Mouse (Mus musculus) thymus, adult 18-20 months (tissue): ENCODE data around the gene Zbtb8a.
"Not testable (repeated sequence)": the region's sequence is repeated elsewhere in the genome, so short reads cannot be mapped to it uniquely, and the experiment has no call there.

Experiments used
- DNase-seq, 2 experiments: peaks; one replicate each; pipeline ENCODE4 v3.0.0; 2022; ENCODE audit warnings: mixed read lengths in 2 of 2

The Zbtb8a gene

DNA sequence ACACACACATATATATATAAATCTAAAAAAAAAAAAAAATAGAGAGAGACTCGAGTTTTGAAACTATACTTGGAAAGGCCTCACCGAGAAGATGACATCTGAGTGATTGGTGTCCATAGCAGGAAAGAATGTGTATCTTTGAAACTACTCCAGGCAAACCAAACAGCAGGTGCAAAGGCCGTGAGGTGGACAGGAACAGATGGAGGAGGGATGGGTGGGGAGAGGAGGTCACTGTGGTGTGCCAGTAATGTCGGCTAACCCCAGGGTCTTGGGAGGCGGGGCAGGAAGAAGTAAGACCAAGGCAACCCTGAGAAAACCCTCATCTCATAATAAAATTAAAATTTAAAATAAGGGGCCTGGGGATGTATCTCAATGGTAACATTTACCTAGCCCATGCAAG lies 2.1 kb downstream of the Zbtb8a start:
- no peak for DNase-seq

DNA sequence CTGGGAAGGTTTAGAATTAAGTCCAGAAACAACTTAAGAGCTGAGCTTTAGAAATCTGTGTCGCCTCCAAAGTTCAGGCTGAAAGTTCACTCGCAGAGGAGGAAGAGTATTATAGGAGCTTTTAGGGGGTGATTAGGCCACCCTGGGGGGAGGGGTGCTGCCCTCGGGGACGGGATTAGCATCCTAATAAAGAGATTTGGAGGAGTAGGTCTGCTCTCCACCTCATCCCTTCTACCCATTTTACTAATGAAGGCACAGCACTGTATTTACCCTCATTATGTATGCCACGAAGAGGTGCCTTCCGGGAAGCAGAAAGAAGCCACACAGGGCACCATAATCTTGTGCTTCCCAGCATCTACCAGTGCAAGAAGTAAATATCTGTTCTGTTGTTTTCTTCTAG lies 2.9 kb downstream of the Zbtb8a start:
- no peak for DNase-seq

DNA sequence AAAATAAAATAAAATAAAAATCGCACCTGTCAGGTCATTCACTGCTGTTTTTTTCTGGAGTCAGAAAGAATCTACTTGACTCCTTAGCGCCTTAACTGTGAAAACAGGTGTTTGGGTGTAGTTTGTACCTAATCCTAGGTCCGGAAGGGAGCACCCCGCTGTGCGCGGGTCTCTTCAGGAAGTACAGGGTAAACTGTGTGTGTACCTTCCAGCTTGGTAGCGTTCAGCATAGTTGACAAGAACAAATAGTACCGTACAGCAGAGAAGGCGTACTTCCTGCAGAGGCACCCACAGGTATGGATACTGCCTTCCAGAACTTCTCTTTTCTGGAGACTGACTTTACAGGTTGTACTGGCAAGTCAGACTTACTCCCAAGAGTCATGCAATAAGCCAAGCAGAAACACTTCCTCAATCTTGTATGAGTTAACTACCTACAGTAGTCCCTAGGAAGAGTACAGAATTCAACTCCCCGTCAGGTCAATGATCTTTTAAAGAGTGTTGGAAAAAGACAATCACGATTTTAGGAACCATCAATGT lies 3.6 kb downstream of the Zbtb8a start:
- DNase-seq, result no peak

DNA sequence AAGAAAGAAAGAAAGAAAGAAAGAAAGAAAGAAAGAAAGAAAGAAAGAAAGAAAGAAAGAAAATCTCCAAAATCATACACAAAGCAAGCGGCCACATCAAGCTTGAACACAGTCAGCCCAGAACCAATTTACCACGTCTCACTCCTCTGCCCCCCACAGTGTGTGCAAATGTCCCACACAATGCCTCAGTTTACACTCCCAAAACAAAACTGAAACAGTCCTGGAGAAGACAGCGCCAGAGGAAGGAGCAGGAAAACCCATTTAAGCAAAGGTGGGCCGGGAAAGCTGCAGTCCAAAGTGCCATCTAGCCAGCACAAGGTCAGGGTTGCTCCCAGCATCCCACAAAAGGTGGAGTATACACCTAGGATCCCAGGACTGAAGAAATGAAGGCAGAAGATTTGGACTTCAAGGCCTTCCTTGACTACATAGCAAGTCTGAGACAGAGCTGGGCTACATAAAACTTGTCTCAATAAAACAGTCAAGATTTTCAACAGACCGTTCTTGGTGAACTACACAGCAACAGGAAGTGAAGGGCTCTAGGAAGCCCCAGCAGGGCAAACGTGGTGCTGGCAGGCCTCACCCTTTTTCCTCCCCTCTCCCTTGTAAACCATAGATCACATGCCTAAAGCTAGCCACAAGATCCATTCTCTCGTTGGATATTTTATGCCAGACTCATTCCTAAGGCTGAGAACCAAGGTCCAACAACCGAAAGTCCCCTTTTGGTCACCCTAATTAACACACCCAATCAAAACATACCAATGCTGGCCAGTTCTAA lies 4.5 kb downstream of the Zbtb8a start:
- no peak for DNase-seq

DNA sequence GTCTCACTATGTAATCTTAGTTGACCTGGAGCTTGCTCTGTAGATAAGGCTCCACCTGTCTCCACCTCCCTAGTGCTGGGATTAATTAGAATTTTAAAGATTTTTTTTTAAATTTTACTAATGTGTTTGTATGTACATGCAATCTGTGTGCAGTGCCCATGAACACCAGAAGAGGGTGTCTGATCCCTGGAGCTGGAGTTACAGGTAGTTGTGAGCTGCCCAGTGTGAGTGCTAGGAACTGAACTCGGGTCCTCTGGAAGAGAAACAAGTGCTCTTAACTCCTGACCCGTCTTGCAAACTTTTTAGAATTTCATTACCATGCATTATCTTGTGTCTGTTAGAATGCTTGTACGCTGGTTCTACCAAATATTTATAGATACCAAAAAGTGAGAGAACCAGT lies 6.5 kb downstream of the Zbtb8a start:
- no peak for DNase-seq

DNA sequence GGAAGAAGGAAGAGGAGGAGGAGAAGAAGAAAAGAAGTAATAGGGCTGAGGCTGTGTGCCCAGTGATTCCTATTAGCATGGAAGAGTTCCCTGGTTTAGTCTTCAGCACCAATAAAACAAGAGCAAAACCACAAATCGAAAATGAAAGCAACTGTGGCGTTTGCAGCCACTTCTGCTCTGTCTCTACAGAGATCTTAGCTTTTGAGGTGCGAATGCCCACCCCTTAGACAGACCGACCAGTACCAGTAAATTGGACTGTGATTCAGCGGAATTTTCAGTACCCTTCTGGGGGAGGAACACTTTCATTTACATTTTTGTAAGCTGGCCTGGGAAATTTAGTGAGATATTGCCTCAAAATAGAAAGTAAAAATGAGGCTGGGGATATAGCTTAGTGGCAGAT lies 12.7 kb downstream of the Zbtb8a start:
- no peak for DNase-seq

DNA sequence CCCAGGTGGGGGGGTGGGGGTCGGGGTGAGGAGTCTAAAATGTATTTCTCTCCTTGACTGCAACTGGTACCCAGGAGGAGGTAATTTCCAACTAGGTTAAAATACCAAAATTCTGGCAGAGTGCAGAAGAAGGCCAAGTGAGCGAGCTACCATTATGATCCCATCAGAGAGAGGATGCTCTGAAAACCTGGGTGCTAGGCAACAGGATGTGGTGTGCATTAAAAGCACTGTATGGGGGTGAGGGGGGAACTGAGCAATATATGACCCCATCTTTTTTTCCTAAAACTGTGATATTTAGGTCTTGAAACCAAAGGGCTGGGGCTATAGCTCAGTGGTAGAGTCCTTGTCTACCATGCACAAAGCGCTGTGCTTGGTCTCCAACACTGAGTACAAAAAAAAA lies 13.5 kb downstream of the Zbtb8a start:
- no peak for DNase-seq

DNA sequence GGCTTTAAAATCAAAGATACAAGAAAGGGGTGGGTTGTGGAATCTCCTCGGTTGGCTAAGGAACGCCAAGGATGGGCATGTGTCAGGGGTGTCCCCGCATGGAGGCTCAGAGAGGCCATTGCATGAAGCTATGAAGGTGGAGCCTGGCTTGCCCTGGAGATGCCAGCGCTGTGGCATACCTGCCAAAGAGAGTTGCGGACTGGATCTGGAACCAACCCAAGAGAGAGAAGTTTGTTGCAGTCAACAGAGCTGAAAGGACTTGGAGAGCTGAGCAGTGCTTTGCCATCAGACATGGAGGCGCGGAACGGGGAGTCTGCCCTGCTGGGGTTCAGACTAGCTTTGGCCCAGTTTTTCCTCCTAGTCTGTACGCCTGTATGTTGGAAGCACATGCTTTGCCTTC lies 14.5 kb downstream of the Zbtb8a start:
- DNase-seq, result no peak

DNA sequence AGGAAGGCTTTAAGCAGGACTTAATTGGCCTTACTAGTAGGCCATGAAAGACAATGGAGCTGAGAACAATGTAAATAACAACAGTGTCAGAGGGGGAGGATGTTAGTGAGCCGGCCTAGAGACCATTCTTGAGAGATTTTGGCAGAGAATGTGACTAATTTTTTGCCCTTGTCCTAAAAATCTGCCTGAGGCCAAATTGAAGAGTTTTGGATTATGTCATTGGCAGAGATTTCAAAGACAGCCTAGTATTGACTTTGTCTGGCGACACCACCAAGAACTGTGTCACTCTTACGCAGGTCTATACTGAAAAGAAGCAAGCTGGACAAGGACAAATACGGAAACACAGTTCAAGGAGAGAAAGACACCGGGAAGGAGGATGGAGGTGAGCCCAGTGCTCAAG lies 15.1 kb downstream of the Zbtb8a start:
- no peak for DNase-seq

DNA sequence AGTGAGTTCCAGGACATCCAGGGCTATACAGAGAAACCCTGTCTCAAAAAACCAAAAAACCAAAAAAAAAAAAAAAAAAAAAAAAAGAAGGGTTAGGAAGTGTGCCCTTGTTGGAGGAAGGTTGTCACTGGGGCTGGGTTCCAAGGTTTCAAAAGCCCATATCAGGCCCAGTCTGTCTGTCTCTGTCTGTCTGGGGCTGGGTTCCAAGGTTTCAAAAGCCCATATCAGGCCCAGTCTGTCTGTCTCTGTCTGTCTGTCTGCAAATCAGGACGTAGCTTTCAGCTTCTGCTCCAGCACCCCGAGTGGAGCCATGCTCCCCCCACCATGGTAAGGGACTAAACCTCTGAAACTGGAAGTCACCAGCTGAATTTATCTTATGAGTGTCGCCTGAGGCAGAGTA lies 15.7 kb downstream of the Zbtb8a start:
- not testable (repeated sequence) for DNase-seq

DNA sequence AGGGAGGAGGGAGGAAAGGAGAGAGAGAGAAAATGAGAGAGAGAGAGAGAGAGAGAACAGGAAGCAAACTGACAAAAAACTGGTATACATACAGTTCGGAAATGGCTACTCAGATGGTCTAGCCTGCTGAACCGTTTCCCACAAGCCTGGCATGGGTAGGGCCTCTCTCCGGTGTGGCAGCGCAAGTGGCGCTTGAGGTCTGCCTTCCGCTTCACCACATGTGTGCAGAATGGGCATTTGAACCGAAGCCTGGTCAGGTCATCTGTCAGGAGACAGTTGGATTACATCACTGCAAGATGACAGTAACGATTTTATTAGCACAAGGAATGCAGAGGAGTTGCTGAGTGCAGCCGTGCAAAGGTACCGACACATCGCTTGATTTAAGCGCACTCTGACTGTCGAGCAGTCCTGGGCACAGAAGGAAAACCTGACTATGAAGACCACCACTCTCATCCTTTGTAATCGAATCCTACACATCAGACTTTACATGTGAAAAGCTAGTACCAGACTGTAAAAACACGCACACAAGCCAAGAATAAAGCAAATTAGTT lies 20.2 kb downstream of the Zbtb8a start:
- DNase-seq, result no peak

DNA sequence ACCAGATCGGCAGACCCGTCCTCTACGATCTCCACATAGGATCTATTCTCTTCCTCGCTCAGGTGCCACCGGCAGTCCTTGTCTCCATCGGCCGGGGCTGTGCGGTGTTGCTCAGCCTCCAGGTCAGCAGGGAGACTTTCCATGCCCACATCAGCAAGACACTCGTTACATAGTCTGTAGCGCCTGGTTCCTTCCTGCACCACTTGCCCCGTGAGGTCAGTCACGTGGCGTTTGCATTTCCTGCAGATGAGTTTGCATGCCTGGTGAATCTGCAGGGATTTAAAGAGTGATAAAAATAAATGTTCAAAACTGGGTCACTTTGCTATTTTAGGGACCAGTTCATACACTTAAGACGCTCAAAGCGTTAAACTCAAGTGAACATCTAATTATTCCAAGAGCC lies 23.7 kb downstream of the Zbtb8a start:
- DNase-seq, result no peak

DNA sequence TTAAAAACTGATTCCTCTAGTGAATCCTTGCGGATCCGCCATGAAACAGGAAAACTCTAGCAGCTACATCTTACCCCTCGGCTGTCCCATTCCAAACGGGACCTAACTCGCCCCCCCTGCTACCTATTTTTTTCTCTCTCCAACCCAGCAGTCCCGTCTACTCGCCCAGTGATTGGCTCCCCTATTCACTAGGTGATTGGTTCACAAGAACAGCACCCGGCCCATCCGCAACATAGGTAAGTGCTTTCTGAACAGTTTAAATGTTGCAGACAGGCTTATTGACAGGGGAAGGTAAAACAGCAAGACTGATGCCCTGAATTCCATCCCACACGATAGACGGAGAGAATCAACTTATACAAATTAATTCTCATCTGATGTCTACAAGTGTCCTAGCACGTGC lies 24.7 kb downstream of the Zbtb8a start:
- DNase-seq, result no peak

DNA sequence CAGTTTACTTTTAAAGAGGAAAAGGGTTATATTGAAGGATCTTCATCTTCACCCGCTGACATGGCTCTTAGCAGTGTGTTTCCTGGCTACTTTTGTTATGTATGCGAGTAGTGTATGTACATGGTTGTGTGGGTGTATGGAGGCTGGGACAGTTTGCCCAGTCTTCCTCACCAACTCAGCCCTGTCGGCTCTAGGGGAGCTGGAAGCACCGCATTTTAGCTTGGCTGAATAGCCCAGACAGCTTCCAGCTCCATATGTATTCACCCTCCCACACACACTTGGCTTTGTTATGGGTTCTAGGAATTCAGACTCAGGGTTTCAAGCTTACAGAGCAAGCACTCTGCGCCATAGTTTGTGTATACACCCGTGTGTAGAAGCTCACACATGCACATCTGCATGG lies 26.8 kb downstream of the Zbtb8a start:
- DNase-seq, result no peak

DNA sequence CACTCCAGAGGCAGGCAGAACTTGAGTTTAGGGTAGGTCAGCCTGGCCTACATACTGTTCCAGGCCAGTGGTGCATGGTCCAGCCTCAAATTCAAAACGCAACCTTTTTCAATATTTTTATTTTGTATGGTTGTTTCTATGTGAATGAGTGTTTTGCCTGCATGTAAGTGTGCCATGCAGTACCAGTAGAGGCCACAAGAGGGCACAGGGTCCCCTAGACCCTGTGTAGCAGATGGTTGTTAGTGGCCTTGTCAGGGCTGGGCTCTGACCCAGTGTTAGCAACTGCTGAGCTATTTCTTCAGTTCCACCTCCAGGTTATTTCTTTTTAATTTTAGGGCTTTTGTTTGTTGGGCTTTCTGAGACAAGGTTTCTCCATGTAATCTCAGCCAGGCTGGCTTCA lies 27.3 kb downstream of the Zbtb8a start:
- peak in 1 of 2 experiments; percentile 24 for DNase-seq

DNA sequence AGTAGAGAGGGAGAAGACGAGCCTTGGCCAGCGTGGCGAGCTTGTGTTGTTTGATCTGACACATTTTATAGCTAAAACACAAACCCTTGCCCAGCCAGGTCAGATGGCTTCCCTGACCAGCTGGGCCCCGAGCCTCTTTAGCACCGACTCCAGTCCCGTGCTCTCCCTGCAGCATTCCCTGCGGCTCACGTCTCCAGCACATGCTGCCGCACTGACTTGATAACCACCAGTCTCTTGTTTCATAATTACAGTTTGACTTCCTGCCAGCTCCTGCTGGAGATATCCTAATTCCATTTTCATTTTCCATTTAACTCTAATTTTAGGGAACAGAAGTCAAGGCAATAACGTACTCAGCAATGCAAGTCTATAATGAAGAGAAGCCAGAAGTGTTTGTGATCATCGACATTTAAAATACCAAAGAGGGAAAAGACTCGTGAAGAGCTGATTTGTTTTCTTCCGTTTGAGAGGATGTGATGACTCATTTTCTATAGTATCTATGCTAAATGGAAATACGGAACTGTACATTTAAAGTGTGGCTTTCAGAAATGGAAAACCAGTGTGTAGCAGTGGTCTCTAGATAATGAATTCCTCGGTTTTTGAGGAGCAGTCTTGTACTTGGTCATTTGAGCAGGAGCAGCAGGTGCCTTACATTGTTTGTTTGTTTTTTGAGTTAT lies 31.3 kb downstream of the Zbtb8a start:
- no peak for DNase-seq

DNA sequence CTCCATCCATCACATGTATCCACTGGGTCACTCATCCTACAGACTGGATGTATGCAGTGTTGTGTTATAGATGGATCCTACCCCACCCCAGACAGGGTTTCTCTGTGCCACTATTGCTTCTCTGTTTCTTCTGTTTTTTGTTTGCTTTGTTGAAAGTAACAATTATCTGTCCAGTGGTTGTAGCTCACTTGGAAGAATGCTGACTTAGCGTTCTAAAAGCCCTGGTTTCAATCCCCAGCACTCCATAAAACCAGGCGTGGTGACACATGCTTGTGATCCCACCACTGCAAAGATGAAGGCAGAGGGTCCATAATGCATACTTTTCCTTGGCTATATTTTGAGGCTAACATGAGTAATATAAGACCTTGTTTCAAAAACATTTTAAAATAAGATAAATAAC lies 35.2 kb downstream of the Zbtb8a start:
- DNase-seq, result no peak

DNA sequence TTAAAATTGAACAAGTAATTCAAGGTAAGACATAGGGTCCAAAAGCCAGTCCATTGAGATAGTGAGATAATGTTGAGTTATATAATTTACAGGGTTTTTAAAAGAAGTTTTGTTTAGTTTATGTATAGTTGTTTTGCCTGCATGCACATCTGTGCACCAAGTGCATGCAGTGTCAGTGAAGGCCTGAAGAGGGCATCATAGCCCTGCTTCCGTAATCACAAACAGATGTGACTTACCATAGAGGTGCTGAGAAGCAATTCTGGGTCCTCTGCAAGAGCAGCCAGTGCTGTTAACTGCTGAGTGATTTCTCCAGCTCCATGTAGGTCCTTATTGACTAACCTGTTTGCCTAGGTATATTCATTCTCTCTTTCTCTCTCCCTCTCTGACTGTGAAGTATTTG lies 36.0 kb downstream of the Zbtb8a start:
- no peak for DNase-seq

DNA sequence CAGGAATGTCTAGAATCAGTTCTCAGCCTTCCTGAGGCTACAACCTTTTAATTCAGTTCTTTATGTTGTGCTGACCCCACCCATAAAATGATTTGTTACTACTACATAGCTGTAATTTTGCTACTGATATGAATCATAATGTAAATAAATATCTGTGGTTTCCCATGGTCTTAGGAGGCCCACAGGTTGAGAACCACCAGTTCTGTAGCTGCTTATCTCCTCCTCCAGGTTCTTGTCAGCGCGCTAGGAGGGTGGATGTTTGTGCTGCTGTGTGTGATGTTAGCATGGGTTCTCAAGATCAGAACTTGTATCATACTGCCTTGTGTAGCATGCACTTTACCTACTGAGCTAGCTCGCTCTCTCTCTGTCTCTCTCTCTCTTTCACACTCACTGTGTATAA lies 38.2 kb downstream of the Zbtb8a start:
- DNase-seq, result no peak

DNA sequence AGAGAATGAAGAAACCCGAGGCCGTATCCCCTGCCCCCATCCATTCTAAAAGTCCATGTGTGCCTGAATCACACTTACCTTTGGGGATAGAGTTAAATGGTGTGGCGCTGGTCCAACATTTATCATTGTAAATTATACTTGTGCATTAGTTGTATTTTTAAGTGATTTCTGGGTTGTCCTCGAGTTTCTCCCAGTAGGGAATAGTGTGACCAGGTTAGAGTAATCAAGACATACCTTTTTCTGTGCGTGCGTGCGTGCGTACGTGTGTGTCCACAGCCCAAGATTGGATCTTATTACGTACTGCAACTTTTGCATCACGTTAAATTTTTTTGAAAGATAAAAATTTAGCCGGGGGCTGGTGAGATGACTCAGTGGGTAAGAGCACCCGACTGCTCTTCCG lies 41.6 kb downstream of the Zbtb8a start:
- DNase-seq, result no peak

DNA sequence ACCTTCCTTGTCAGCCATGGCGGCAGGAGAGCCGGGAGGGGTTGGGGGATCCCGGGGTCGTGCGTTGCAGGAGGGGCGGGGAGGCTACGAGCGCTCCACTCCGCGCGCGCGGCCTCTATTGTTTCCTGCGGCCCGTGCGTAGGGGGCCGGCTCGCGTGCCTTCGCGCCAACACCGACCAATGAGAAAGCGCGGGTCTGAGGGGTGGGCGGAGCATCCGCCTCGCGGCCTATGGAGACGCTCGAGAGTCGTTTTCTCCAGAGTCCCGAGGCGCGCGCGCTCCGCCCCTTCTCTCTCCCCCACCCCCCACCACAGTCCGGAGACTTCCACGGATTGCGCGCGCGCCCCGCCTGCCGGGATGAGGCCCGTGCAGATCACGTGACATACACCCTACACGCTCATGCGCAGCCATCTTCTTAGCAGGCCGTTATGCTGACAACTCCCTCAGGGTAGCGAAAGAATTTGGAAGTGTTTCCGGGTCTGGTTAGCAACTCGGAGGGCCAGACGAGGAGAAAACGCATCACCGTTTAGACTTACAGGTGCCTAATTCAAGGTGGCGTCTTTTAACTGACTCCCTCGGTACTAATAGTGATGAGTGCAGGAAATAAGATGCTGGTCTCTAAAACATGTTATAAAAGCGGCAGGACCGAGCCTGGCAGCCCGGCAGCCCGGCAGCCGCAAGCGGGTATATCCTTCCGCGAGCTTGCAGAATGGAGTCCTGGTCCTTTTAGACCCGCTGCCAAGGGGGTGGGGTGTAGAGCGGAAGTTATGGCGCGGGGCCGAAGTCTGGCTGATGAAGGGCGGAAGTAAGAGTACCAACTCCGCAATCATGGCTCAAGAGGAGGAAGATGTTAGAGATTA lies 42.5 kb downstream of the Zbtb8a start, which contains the start of the genes Rbbp4 and Zbtb8os:
Gene Rbbp4 (minus strand): TSS at position 155 of the 859 bp plus-strand sequence.
Gene Zbtb8os (plus strand): TSS at position 480 of the 859 bp plus-strand sequence.
- DNase-seq, result peak; percentile 97

DNA sequence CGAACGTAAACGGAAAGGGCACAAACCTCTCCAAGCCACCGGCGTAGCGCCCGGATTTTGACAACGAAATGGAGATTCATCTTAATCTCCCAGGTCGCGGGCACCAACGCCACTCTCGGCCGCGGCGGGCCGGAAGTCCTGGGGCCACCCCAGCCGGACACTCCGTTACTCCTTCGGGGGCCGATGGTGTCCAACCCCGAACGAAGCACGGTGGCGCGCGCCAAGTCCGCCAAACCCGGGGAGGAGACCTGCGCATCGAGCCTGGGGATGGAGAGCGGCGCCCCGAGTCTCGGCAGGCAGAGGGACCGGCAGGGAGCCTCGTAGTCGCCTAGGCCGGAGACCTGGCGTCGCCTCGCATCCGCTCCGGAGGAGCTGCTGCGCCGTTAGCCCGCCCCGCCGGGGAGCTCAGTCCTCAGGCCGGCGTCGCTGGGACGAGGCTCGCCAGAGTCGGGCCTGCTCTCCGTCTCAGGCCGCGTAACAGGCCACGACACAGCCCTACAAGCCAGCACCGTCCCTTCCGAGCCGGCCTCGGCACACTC lies 43.2 kb downstream of the Zbtb8a start:
- no peak for DNase-seq

DNA sequence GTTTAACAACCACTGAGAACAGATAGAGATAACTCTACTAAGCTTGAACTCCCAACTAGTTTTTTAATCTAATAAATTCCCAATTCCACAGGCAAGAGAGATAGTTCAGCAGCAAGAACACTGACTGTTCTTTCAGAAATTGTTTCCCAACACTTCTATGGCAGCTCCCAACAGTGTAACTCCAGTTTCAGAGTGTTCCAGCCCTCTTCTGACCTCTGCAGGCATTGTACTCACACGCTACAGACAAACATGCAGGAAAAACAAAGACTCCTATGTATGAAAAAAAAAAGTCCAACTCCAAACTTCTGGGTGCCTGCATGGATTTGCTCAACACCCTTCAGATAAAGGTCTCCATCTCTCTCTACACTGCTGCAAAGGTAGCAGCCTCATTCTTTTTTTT lies 45.1 kb downstream of the Zbtb8a start:
- no peak for DNase-seq
